In genomic region chr10:77536727-77537126, GRCm38 (mm10) we compare ENCODE assay signal across 14 mouse cellular contexts. TPM values are rescaled to one million over a fixed set of nuclear protein-coding genes. Genes with fewer than 3 reads are reported as not detected.
DNase-seq lines count a peak whose midpoint lies in the region; ATAC-seq lines count a peak whose summit lies in the region.
"Had no signal": no experiment of that assay in that cellular context is flagged by ENCODE, and none has a peak within 500 bp of the region (broad histone marks: within the 10 kb centered on the region; RNA-seq: fewer than 3 reads in every experiment).

No protein-coding gene starts in this region.

- H3K4me2 ChIP-seq in intestine, embryonic 16.5 days (ENCODE audit: low read depth, low read length): no peak overlapping the region
- H3K4me2 ChIP-seq: embryonic facial prominence, embryonic 13.5 days; forebrain, embryonic 12.5 days; heart, embryonic 13.5 days; hindbrain, embryonic 15.5 days; lung, embryonic 15.5 days had no signal

- peak overlapping the region; percentile 56 for H3K27ac ChIP-seq in brown adipose tissue, adult 24 weeks (replicated peaks; ENCODE audit: low read depth, low read length)
- H3K27ac ChIP-seq in intestine, embryonic 16.5 days (ENCODE audit: low read length): no peak overlapping the region
- H3K27ac ChIP-seq: embryonic facial prominence, embryonic 13.5 days; forebrain, embryonic 12.5 days; heart, embryonic 13.5 days; hindbrain, embryonic 15.5 days; lung, embryonic 15.5 days had no signal

- H3K36me3 ChIP-seq in intestine, embryonic 16.5 days (ENCODE audit: control insufficient read depth, insufficient read depth, low read length): no peaks in the 10 kb centered on the region
- H3K36me3 ChIP-seq: embryonic facial prominence, embryonic 13.5 days; forebrain, embryonic 12.5 days; heart, embryonic 13.5 days; hindbrain, embryonic 15.5 days; lung, embryonic 15.5 days had no signal

- H3K9ac ChIP-seq in intestine, embryonic 16.5 days (ENCODE audit: low read depth, low read length): no peak overlapping the region
- H3K9ac ChIP-seq: embryonic facial prominence, embryonic 13.5 days; forebrain, embryonic 12.5 days; heart, embryonic 13.5 days; hindbrain, embryonic 15.5 days; lung, embryonic 15.5 days had no signal

- H3K4me3 ChIP-seq in brown adipose tissue, adult 24 weeks (ENCODE audit: insufficient read depth, low read depth, low read length): no peak overlapping the region
- H3K4me3 ChIP-seq in intestine, embryonic 16.5 days (ENCODE audit: low read length): no peak overlapping the region
- H3K4me3 ChIP-seq: embryonic facial prominence, embryonic 13.5 days; forebrain, embryonic 12.5 days; heart, embryonic 13.5 days; hindbrain, embryonic 15.5 days; lung, embryonic 15.5 days had no signal

- H3K4me1 ChIP-seq in brown adipose tissue, adult 24 weeks (ENCODE audit: control insufficient read depth, insufficient read depth, insufficient read length, low read length): no peaks in the 10 kb centered on the region
- H3K4me1 ChIP-seq in intestine, embryonic 16.5 days (ENCODE audit: control insufficient read depth, insufficient read depth, low read length): no peaks in the 10 kb centered on the region
- H3K4me1 ChIP-seq: embryonic facial prominence, embryonic 13.5 days; forebrain, embryonic 12.5 days; hindbrain, embryonic 15.5 days; lung, embryonic 15.5 days had no signal

- no peaks in the 10 kb centered on the region for H3K9me3 ChIP-seq in intestine, embryonic 16.5 days (ENCODE audit: control insufficient read depth, low read length)
- H3K9me3 ChIP-seq: embryonic facial prominence, embryonic 13.5 days; forebrain, embryonic 12.5 days; heart, embryonic 13.5 days; hindbrain, embryonic 15.5 days; lung, embryonic 15.5 days had no signal

- no peaks in the 10 kb centered on the region for H3K27me3 ChIP-seq in intestine, embryonic 16.5 days (replicated peaks; ENCODE audit: control insufficient read depth, insufficient read depth, low read length)
- H3K27me3 ChIP-seq: embryonic facial prominence, embryonic 13.5 days; forebrain, embryonic 12.5 days; heart, embryonic 13.5 days; hindbrain, embryonic 15.5 days; lung, embryonic 15.5 days had no signal

- DNase-seq in 416B (ENCODE audit: low read depth): peak; percentile 55
- DNase-seq in CD4-positive helper T cell, adult 2 months (ENCODE audit: low read depth, low spot score): peak; percentile 77
- DNase-seq in frontal cortex, postnatal 14 days (ENCODE audit: low spot score in 2 of 2): no peak
- DNase-seq in urinary bladder, postnatal 4 days (ENCODE audit: low spot score in 2 of 2): no peak
- DNase-seq: cerebellum, adult 9-11 months; gastrocnemius, postnatal 25 days had no signal

- 62% methylated on average over 8 of the region's 8 CpGs for WGBS in intestine, embryonic 16.5 days

- ATAC-seq in megakaryocyte, adult 5-6 weeks (ENCODE audit: poor library complexity, severe bottlenecking): peak; percentile 76
- no peak for ATAC-seq in intestine, embryonic 16.5 days

RNA-seq across cellular contexts. Expression of gene Itgb2, which starts 6.7 kb away (rescaled TPM):
- polyA plus RNA-seq in brown adipose tissue, adult 24 weeks (2012; ENCODE audit: insufficient read depth, insufficient read length, missing spikeins): 4.3 and 4.4 TPM in 2 replicates
- total RNA-seq in megakaryocyte, adult 5-6 weeks (2015): 342 TPM in 2 replicates
- total RNA-seq in megakaryocyte, adult 5-6 weeks (2017): 400 and 419 TPM in 2 replicates
- polyA plus RNA-seq in intestine, embryonic 16.5 days (2015; fragmentation: Nextera tagmentation; extraction: Ambion mirVana): 3.8 and 3.9 TPM in 2 replicates

RNA-seq across cellular contexts. Expression of gene Fam207a, which starts 21.1 kb away (rescaled TPM):
- 5.4 and 11.1 TPM in 2 replicates for polyA plus RNA-seq in brown adipose tissue, adult 24 weeks (2012; ENCODE audit: insufficient read depth, insufficient read length, missing spikeins)
- total RNA-seq in megakaryocyte, adult 5-6 weeks (2015): 11.5 and 11.7 TPM in 2 replicates
- total RNA-seq in megakaryocyte, adult 5-6 weeks (2017): 36.3 and 46.5 TPM in 2 replicates
- 39.0 and 43.8 TPM in 2 replicates for polyA plus RNA-seq in intestine, embryonic 16.5 days (2015; fragmentation: Nextera tagmentation; extraction: Ambion mirVana)

RNA-seq across cellular contexts. Expression of gene Pttg1ip, which starts 44.8 kb away (rescaled TPM):
- polyA plus RNA-seq in brown adipose tissue, adult 24 weeks (2012; ENCODE audit: insufficient read depth, insufficient read length, missing spikeins): 88.8 and 92.4 TPM in 2 replicates
- 82.8 and 97.8 TPM in 2 replicates for total RNA-seq in megakaryocyte, adult 5-6 weeks (2015)
- total RNA-seq in megakaryocyte, adult 5-6 weeks (2017): 50.0 and 54.8 TPM in 2 replicates
- 177 and 181 TPM in 2 replicates for polyA plus RNA-seq in intestine, embryonic 16.5 days (2015; fragmentation: Nextera tagmentation; extraction: Ambion mirVana)

Comparison
In these comparisons a context has a peak if more than half of its experiments do, and no peak if none do; other contexts are left out.
1. DNase-seq: peak in 416B (single experiment) and CD4-positive helper T cell, adult 2 months (single experiment); none in frontal cortex, postnatal 14 days (0 of 2) and urinary bladder, postnatal 4 days (0 of 2).